Mouse (Mus musculus) gastrocnemius, postnatal 4 days (tissue): ENCODE data around the gene Otos. TPM values are rescaled to one million over a fixed set of nuclear protein-coding genes. Genes with fewer than 3 reads are reported as not detected.

Experiments
- DNase-seq, 2 experiments: peaks; one replicate each; pipeline ENCODE4 v3.0.0; 2021 to 2022; ENCODE audit warnings: low spot score in 2 of 2, mixed read lengths in 2 of 2
- total RNA-seq, 2 experiments: library from RNA; stranded (reverse); gene quantifications; 2 replicates each; pipeline ENCODE4 v1.2.3; 2021

Gene Otos
- total RNA-seq, 2 experiments from 2014 or later = 0.57 TPM; not detected in 1

DNA sequence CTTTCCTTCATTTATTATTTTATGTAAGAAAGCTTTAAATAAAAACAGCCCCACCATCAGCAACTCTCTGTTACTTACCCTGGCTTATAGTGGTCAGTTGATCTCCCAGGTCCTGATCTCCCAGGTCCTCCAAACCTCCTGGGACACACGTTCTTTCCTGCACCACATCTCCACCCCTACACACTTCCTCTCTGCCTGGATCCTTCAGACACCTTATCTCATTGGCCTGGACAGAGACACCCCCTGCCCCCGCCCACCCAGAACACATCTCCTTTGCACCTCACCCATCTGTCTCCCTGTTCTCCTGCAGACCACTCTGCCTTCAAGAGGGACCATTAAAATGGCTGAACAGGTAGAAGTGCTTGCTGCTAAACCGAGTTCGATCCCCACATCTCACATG is 1.6 kb downstream of the Otos start:
- peak in 1 of 2 experiments; percentile 6 for DNase-seq

GRCm38 (mm10) chr1:92646601-92647000 is 2.0 kb downstream of the Otos start:
- peak in 1 of 2 experiments; percentile 7 for DNase-seq

DNA sequence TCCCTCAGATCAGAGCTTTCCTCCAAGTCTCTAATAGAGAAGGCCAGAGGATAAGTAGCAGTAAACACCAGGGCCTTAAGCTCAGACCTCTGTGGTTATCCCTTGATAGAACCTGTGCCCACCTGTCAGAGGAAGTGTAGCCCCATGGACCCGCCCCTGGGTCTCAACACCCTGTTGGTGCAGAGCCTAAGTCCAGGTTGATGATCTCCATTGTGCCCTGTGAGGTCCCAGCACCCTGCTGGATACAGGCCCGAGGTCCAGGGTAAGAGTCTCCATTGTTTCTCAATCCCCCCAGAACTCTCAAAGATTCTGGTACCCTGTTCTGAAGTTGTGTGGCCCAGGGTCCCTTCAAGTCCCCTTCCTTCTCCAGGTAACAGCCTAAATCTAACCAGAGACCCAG is 2.5 kb downstream of the Otos start:
- DNase-seq = peak in 1 of 2 experiments; percentile 12

- no peak for DNase-seq
Observed at GRCm38 (mm10) chr1:92644916-92645315, 3.7 kb downstream of the Otos start.

- DNase-seq = no peak
Observed at GRCm38 (mm10) chr1:92643691-92644090, 5.0 kb downstream of the Otos start.

DNA sequence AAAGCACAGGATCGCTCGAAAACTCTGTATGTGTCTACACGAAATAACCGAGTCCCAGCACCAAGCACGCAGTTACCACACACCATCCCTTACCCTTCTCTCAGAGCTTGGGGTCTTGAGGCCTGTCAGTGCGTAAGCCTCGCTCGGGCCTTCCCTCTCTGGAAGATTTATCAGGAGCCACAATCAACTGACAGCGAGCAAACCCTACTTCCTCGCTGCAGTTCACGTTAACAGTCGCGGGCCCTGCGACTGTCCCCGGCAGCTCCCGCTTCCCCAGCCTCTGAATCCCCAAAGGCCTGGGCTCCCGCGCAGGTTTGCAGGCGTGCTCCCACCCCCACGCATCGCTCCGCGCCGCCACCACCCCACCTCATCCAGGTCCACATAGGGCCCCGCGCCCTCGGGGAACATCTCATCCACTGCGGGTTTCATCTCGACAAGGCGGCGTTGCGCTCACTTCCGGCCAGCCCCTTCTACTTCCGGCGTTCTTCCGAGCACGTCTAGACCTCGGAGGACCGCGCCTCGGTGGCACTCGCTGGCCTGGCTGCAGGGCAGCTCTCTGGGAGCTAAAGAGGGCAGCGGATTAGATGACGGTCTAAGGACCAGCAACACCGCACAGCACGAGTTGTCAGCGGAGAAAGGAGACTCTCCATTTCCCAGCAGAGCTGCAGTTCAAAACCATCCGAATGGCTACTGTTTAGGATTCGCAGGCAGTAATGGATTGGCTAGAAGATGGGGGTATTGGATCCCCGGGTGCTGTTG is 6.9 kb downstream of the Otos start, which contains the start of gene Cops9:
Gene Cops9 (minus strand): TSS at position 472 of the 759 bp plus-strand sequence.
- DNase-seq = peak; percentile 81 to 90

- no peak for DNase-seq
Observed at GRCm38 (mm10) chr1:92640393-92640792, 8.2 kb downstream of the Otos start.

DNA sequence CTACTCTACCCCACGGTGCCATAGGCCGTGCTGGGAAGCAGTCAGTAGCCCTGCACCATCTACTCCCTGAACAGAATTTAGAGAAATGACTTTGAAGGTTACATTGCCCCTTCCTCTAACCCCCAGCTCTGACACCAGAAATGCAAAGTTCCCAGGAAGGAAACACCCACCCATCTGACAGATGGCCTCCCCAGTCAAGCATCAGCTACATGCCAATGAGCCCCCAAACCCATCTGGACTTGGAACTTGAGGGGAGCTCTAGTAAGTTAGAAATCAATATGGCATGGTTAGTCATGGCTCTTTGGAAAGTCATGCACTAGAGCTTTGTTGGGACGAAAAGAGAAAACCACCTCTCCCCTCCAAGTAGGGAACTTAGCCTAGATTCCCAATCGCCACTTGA is 9.9 kb downstream of the Otos start:
- no peak for DNase-seq

DNA sequence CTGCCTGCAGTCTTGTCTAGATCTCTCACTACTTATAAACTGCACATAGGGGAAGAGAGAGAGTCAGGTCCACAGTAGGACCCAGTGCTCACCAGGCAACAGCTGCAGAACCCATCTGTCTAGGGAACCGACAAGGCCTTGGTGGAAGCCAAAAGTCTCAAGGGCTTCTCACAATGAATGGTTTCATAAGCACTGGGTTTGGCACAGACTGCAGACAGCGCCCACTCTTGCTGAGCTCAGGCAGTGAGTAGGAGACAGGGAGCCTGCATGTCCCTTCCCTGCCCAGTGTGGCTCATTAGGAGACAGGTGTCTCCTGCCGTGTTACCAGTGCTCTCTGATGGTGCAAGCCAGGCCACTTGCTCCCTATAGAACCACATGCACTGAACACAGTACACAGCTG is 10.5 kb downstream of the Otos start:
- peak in 1 of 2 experiments; percentile 12 for DNase-seq

DNA sequence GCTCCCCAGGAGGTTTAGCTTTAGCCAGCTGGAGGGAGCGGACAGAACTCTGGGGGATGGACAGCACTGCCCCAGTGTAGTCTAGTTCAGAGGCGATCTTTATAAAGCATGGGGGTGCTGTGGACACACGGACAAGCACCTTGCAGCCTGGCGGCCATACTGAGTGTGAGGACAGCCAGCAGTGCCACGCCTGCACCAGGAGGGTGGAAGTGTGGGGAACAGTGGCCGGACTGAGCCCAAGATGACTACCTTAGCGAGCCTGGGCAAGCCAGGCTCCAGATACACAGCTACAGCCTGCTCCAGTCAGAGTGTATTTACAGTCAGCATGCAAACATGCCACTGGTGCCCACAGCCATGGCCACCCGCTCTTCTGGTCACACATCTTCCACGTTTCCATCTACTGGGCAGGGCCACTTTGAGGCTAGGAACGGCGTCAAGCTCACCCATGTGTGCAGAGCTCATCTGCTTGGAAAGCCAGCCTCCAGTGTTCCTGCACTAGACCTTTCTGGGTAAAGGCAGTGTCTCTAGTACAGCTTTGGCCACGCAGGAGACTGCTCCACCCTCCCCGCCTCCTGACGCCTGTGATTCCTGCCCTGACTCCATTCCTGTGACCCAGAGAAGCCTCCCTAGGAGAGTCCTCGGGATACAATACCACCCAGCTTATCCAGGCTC is 11.0 kb downstream of the Otos start:
- DNase-seq = peak in 1 of 2 experiments; percentile 15

DNA sequence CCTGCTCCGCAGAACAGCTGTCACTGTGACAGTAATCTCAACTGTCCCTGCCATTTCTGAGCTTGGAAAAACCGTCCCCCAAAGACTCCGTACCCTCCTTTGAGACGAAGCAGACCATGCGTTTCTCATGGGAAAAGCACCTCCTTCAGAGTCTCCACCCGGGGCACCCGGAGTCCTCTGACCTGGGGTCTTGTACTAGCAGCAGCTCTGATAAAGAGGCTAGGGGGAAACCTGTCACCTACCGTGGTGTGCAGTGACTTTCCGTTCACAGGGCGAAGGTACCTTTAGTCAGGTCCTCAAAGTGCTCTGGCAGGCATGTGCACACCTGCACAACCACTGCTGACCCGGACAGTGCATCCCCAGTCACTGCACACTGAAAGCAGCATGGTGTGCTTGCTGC is 12.0 kb downstream of the Otos start:
- DNase-seq = peak in 1 of 2 experiments; percentile 11

GRCm38 (mm10) chr1:92636015-92636414 is 12.6 kb downstream of the Otos start:
- DNase-seq = no peak

DNA sequence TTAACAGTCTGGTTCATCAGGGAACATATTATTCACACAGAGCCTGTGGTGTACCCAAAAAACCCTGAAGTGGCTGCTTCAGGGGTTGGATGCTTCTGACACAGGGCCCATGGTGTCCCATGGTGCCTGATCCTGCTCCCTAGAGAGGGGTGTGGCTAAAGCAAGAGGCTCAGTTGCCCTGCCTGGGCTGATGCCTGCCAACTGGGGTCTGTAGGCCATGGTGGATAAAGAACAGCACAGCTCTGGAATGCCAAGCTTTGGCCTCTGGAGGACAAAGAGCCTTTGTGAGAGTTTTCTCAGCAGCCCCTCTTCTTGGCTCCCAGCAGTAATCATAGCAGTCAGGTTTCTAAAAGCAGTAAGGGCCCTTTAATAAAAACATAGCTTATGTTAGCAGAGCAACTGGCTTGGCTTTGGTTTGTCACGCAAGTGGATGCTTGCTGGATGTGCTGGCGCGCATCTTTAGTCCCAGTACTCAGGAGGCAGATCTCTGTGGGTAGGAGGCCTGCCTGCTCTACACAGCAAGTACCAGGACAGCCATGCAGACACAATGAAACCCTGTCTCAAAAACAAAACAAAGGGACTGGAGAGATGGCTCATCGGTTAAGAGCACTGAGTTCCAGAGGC is 13.6 kb downstream of the Otos start:
- DNase-seq = peak in 1 of 2 experiments; percentile 10

GRCm38 (mm10) chr1:92634569-92634968 is 14.1 kb downstream of the Otos start:
- no peak for DNase-seq

- DNase-seq = peak in 1 of 2 experiments; percentile 14
Observed at GRCm38 (mm10) chr1:92633726-92634125, 14.9 kb downstream of the Otos start.

- peak in 1 of 2 experiments; percentile 7 for DNase-seq
Observed at GRCm38 (mm10) chr1:92632948-92633347, 15.7 kb downstream of the Otos start.

DNA sequence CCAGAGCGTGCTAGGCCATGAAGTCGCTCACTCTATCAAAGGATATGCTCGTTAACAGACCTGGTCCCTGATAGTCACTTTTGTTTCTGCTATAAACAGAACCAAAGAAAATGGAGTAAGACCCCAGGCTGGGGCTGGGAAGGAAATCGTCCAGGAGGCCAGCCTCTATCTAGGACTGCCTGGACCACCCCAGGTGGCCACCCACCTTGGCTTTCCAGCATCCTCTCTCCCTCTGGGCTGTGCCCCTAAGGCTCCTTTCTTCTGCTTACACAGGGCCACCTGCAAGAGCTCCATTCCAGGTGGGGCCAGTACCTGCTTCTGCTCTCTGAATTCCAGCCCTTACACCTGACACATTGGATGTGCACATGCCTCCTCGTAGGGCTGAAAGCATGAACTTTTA is 16.4 kb downstream of the Otos start:
- DNase-seq = no peak

DNA sequence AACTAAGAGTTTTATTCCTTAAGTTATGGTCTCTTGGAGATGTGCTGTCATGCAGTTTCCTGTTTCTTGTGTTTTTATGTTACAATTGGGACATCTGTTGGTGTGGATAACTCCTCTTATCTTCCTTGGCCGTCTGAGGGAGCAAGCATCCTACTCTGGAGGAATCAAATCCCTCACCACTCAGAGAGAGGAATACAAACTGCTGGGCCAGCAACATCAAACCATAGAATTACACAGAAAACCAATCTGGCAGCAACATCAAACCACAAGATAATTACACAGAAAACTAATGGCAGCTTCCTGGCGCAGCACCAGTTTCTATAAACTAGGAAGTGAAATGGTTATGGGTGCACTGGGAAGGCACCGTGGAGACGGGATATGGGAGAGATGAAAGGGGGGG is 20.4 kb downstream of the Otos start:
- DNase-seq = no peak

DNA sequence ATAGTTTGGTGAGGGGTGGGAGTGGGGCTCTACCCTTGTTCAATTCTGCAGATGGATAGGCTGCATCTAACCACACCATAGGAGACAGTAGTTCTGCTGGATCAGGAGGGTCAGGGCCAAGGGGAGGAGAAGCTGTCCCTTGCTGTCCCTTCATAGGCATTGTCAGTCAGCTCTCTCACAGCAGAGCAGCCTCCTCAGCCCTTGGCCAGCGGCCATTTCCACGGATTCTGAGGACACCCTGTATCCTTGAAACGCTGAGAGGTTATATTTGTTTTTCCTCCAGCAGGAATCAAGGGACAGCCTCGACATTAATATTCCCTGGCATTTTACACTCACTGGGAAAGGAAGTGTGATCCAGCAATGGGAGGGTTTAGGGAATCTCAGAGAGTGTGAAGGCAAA is 30.3 kb downstream of the Otos start:
- DNase-seq = no peak

DNA sequence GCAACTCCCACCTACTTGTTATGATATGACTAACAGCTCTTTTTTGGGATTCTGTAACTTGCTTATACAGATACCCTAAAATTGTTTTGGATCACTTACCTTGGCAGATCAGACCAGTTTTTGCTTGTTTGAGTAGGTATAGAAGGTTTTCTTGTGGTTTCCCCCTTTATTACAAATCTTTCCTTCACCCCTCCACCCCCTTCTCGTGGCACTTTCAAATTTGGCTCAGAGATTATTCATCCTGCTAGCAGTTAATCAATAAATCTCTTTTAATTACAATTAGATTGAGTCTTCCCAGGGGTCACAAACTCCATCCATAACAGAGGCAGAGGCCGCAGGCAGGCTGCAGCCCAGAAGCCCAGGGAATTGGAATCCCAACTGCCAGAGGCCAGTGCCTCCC is 31.2 kb downstream of the Otos start, which contains the start of gene Olfr12:
Gene Olfr12 (plus strand): TSS at position 301 of the 400 bp plus-strand sequence.
- DNase-seq = no peak

GRCm38 (mm10) chr1:92616046-92616445 is 32.6 kb downstream of the Otos start:
- DNase-seq = no peak

DNA sequence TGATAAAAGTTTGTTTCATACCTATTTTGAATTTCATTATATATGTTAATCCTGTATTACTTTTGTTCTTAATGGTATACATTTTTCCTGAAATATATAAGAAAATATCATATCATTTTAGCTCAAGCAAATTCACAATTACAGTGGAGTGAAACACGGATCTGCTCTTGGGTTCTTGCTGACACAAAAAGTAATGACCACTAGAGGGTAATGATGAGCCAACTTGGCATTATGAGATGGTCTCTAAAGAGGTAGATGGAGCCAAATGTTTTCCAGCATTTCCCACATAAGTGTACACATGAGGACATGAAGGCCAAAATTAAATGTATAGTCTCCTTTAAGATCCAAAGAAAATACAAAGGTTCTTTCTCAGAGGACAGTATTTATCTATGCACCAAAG is 34.1 kb downstream of the Otos start:
- DNase-seq = no peak
